Mouse (Mus musculus) naive thymus-derived CD4-positive, alpha-beta T cell, adult 2 months (primary cell): ENCODE data around the gene 4930438A08Rik.
"Not testable (repeated sequence)": the region's sequence is repeated elsewhere in the genome, so short reads cannot be mapped to it uniquely, and the experiment has no call there.

ENCODE experiments used
- DNase-seq: peaks from one replicate; pipeline ENCODE4 v3.0.0-alpha.2; 2011; ENCODE audit warnings: low read depth

Gene 4930438A08Rik

DNA sequence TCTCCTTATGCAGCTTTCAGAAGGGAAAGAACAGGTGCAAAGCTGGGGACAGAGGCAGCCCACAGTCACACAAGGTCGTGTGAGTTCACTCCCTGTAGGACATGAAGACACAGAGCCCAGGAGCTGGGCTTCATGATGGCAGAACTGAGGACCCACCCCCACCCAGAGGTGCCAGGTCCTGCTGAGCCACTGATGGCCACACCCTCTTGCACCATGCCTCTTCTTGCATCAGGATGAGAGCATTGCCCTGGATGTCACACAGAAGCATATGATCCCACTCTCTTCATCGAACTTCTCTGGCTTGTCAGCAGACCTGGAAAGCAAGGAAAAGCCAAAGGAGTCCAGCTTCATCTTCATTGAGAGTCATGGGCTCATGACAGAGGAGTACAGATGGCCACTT, at the start of gene 4930438A08Rik:
4930438A08Rik (plus strand) TSS at position 228 of the 400 bp plus-strand sequence.
- DNase-seq, result no peak

DNA sequence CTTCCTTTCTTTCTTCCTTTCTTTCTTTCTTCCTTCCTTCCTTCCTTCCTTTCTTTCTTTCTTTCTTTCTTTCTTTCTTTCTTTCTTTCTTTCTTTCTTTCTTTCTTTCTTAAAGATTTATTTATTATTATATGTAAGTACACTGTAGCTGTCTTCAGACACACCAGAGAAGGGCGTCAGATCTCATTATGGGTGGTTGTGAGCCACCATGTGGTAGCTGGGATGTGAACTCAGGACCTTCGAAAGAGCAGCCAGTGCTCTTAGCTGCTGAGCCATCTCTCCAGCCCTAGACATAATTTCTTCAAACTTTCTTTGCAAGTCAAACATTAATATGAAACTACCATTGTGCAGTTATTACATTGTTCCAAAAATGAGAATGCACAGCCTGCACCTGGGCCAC, 49.7 kb upstream of the 4930438A08Rik start:
- not testable (repeated sequence) for DNase-seq

GRCm38 (mm10) chr11:58225655-58226054, 48.9 kb upstream of the 4930438A08Rik start:
- peak; percentile 88 for DNase-seq

GRCm38 (mm10) chr11:58226425-58226824, 48.2 kb upstream of the 4930438A08Rik start:
- DNase-seq, result no peak

DNA sequence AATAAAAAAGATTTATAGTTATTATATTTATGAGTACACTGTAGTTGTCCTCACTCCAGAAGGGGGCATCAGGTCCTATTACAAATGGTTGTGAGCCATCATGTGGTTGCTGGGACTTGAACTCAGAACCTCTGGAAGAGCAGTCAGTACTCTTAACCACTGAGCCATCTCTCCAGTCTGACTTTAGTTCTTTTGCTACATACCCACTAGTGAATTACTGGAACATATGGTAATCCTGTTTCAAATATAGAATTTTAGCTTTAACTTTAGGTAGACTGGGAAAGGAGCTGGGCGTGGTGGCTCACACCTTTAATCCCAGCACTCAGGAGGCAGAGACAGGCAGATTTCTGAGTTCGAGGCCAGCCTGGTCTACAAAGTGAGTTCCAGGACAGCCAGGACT, 46.6 kb upstream of the 4930438A08Rik start:
- not testable (repeated sequence) for DNase-seq

DNA sequence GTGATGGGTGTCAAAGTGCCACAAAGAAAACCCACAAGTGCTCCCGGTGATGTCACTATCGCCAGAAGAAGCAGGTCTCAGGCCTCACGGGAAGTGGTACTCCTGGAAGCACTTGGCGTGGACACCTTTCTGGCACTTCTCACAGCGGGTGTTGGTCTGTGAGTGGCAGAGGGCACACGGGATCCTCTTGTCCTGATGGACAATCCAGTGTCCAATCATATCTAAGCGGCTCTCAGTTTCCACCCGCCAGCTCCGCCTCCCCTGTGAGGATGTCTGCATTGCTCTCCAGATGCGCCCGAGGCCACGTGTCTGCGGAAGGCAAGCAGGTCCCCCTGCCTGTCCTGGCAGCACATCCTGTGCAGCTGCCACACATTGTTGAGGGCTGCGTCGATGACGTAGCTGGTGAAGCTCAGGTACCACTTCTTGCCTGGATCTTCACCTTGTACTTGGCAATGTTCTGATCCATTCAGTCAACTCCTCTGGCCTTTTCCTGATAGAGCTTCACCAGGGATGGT, 44.1 kb upstream of the 4930438A08Rik start:
- DNase-seq, result peak; percentile 51

DNA sequence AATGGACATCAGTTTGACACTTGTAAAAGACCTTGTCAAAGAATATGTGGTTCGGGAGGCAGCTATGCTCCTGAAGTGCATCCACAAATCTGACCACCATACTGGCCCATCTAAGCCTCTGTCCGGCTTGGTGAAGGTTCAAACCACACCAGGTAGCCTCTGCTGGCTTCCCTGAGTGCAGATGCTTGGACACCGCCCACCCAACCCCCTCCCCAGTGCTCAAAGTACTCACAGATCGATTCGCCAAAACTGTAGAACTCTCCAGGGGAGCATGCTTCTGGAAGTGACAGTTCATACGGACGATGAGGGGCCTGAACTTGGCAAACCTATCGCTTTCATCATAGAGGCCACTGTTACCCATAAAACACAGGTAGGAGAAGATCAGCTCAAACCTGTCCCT, 43.4 kb upstream of the 4930438A08Rik start:
- no peak for DNase-seq

- DNase-seq, result not testable (repeated sequence)
Observed at GRCm38 (mm10) chr11:58234551-58234950, 40.0 kb upstream of the 4930438A08Rik start.

DNA sequence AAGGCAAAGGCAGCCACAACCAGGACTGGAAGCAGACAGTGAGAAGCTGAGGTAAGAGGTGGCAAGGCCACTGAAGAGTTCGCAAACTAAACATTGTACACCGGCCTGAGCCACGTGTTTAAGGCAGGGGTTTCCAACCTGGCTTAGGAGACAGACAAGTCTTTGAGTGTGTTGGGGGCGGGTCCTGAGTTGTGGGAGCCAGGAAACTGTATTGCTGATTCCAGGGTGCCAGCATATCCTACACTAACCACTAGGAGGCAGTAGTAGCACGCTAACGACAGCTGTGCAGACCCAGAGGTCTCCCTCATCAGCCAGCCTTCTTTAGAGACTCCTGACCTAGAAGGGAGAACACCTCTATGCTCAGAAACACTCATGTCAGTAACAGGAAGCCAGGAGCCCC, 39.4 kb upstream of the 4930438A08Rik start:
- DNase-seq, result peak; percentile 84

GRCm38 (mm10) chr11:58238840-58239791, 35.5 kb upstream of the 4930438A08Rik start:
- peak; percentile 82 for DNase-seq

- DNase-seq, result no peak
Observed at GRCm38 (mm10) chr11:58247294-58247693, 27.3 kb upstream of the 4930438A08Rik start.

GRCm38 (mm10) chr11:58249203-58249981, 25.2 kb upstream of the 4930438A08Rik start:
- no peak for DNase-seq

- DNase-seq, result no peak
Observed at GRCm38 (mm10) chr11:58250550-58250949, 24.0 kb upstream of the 4930438A08Rik start.

DNA sequence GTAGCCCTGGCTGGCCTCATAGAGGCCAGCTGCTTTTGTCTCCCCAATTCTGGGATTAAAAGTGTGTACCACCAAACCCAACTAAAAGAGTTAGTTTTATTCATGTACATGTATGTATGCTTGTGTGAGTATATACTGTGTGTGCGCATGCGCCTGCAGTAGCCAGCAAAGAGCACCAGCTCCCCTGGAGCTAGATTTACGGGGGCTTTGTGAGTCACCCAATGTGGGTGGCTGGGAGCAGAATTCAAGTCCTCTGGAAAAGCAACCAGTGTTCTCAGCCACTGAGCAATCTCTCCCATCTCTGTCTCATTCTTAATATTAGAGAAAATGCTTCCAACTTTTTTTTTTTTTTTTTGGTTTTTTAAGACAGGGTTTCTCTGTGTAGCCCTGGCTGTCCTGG, 20.2 kb upstream of the 4930438A08Rik start:
- no peak for DNase-seq

GRCm38 (mm10) chr11:58257816-58258215, 16.8 kb upstream of the 4930438A08Rik start:
- no peak for DNase-seq

DNA sequence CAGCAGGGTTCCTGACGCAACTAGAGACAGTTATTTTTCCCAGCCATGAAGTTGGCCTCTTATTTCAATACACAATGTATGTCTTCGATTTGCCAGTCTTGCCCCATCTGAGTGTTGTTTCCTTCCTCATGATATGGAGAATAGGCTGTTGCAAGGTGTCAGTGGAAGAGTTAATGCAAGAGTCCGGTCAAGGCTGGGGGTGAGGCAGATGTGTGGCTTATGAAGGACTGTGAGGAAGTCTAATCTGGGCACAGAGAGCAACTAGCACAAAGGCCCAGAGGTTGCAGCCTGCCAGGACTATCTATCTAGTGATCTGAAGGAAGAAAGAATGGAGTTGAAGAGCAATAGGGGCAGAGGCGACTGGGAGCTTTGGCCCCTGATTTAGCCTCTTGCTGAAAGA, 14.4 kb upstream of the 4930438A08Rik start:
- DNase-seq, result no peak

- no peak for DNase-seq
Observed at GRCm38 (mm10) chr11:58261826-58262225, 12.8 kb upstream of the 4930438A08Rik start.

DNA sequence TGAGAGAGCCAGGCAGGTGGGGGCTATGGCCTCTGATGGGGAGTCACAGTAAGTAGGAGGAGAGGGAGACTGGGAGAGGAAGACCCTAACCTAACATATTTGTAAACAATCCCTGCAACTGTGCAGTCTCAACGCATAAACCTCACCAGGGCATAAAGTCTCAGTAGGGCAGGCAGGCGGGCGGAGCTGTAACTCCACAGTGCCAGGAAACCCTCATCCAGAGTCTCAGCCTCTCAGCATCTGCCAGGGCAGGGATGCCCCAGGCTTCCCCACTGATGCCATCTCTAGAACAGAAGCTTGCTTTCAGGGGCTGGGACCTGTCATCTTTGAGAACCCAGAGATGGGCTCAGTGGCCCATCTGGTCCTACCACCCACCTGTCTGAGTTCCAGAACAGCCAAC, 12.3 kb upstream of the 4930438A08Rik start:
- no peak for DNase-seq

- no peak for DNase-seq
Observed at GRCm38 (mm10) chr11:58263516-58263915, 11.1 kb upstream of the 4930438A08Rik start.

DNA sequence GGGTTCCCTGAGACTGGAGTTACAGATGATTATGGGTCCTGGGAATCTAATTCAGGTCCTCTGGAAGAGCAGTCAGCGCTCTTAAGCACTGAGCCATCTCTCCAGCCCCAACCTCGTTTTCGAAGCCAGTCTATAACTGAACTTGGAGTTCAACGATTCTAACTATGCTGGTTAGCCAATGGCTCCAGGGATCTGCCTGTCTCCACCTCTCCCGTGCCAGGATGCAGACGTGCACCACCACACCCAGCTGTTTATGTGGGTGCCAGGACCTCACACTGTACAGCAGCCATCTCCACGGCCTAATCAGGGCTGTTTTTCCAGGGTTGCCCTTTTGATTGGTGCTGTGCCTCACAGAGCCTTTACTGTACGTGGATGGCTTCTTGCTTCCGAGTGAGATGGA, 10.1 kb upstream of the 4930438A08Rik start:
- no peak for DNase-seq

- DNase-seq, result no peak
Observed at GRCm38 (mm10) chr11:58268285-58268684, 6.3 kb upstream of the 4930438A08Rik start.

DNA sequence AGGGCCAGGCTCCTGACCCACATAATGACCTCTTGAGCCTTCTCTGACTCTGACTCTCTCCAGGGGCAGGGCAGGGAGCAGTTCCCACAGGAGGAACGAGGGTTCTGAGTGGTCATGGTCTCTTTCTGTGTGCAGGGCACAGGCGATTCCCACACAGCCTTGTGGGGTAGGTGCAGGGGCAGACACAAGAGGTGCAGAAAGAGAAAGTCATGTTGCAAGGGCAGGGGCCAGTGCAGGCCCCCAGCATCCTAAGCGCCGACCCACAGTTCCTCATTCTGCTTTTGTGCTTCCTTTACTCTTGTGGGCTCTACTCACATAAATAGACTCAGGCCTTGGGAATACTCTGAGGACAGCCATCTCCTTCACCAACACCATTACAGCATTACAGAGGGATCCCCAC, 1.2 kb downstream of the 4930438A08Rik start:
- no peak for DNase-seq
